Mouse (Mus musculus) neural tube, embryonic 10.5 days (tissue): ENCODE results near the gene 4921530L21Rik.

Experiments used
- DNase-seq: peaks from one replicate; pipeline ENCODE4 v3.0.0-alpha.2; 2017; ENCODE audit warnings: low spot score; ENCODE audit errors: extremely low spot score

4921530L21Rik gene

GRCm38 (mm10) chr14:95880954-95881353 is at the start of gene 4921530L21Rik:
4921530L21Rik (plus strand) TSS chr14:95881254.
- no peak for DNase-seq

- no peak for DNase-seq
Measured at GRCm38 (mm10) chr14:95833866-95834265, 47.2 kb upstream of the 4921530L21Rik start.

GRCm38 (mm10) chr14:95862981-95863380 is 18.1 kb upstream of the 4921530L21Rik start:
- DNase-seq: no peak

GRCm38 (mm10) chr14:95865676-95866416 is 15.2 kb upstream of the 4921530L21Rik start:
- DNase-seq: no peak

GRCm38 (mm10) chr14:95872020-95872419 is 9.0 kb upstream of the 4921530L21Rik start:
- DNase-seq: no peak

- DNase-seq: no peak
Measured at GRCm38 (mm10) chr14:95876785-95877510, 4.1 kb upstream of the 4921530L21Rik start.

- no peak for DNase-seq
Measured at GRCm38 (mm10) chr14:95877548-95877947, 3.5 kb upstream of the 4921530L21Rik start.

- no peak for DNase-seq
Measured at GRCm38 (mm10) chr14:95899458-95899857, 18.4 kb downstream of the 4921530L21Rik start.

GRCm38 (mm10) chr14:95904591-95905095 is 23.6 kb downstream of the 4921530L21Rik start:
- no peak for DNase-seq

- DNase-seq: no peak
Measured at GRCm38 (mm10) chr14:95913293-95913692, 32.2 kb downstream of the 4921530L21Rik start.

GRCm38 (mm10) chr14:95926742-95927141 is 45.7 kb downstream of the 4921530L21Rik start:
- DNase-seq: no peak

GRCm38 (mm10) chr14:95927810-95928785 is 47.0 kb downstream of the 4921530L21Rik start:
- no peak for DNase-seq
